Mouse (Mus musculus) liver, adult 2 months (tissue): ENCODE measurements at regions not wholly inside any gene's neighbourhood (a gene's known extent, or its start where the extent isn't known, plus 50 kb on each side); places are given as distances from the start of the nearest gene placed in this dataset.

Source experiments
- CTCF ChIP-seq: fragments of 200-500 bp; IDR thresholded peaks from 2 replicates; pipeline ENCODE4 v1.5.1; 2011; ENCODE audit warnings: low read depth, low read length, control low read depth
- POLR2A ChIP-seq: fragments of 200-500 bp; IDR thresholded peaks from 2 replicates; pipeline ENCODE4 v1.6.1; 2011; ENCODE audit warnings: low read length, control low read depth; ENCODE audit not compliant: insufficient read depth; ENCODE audit errors: extremely low read depth

DNA sequence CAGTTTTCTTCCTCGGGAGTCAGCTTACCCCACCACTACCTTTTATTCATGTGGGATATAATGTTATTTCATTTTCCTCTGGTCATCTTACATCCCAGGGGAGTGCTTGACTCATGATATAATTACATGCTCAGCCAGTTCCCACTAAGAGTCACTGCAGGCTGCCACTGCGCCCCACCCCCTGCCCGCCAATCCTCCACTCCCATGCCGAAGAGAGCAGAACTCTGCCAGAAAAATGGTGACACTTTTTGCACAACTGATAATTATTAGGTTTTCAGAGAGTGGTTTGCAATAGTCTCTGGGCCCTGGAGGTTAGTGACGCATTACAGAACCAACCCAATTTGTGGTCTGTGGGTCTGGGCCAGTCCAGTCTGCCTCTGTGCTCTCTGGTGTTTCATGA, 212.9 kb downstream of the Hlx start:
- TF ChIP-seq CTCF (no peak), POLR2A (no peak)
